ENCODE assay signal across 23 mouse cellular contexts in genomic region chr19:41665941-41666340, GRCm38 (mm10).
A peak's percentile ranks its signal among the peaks of the same experiment; 100 is the strongest.
DNase-seq lines count a peak whose midpoint lies in the region; ATAC-seq and TF ChIP-seq lines count a peak whose summit lies in the region.
"Had no signal": no experiment of that assay in that cellular context is flagged by ENCODE, and none has a peak within 500 bp of the region (broad histone marks: within the 10 kb centered on the region; RNA-seq: fewer than 3 reads in every experiment).

No protein-coding gene starts in this region.

- no peak for TF ChIP-seq CTCF in layer of hippocampus, adult 2 months (conservative IDR thresholded peaks at IDR 0.05)

- peak overlapping the region; percentile 8 for H3K27ac ChIP-seq in layer of hippocampus, adult 2 months
- no peak overlapping the region for H3K27ac ChIP-seq in intestine, embryonic 16.5 days (ENCODE audit: low read length)
- H3K27ac ChIP-seq: embryonic facial prominence, embryonic 12.5 days; forebrain, embryonic 15.5 days; heart, adult 2 months; heart, embryonic 15.5 days; hindbrain, embryonic 14.5 days; intestine, embryonic 15.5 days had no signal

- no peak overlapping the region for H3K4me3 ChIP-seq in layer of hippocampus, adult 2 months
- H3K4me3 ChIP-seq in intestine, embryonic 16.5 days (ENCODE audit: low read length): no peak overlapping the region
- H3K4me3 ChIP-seq: embryonic facial prominence, embryonic 12.5 days; forebrain, embryonic 15.5 days; heart, adult 2 months; heart, embryonic 15.5 days; intestine, embryonic 15.5 days had no signal

- ATAC-seq in intestine, embryonic 16.5 days: no peak
- ATAC-seq: CD4-positive, CD25-positive, alpha-beta regulatory T cell, adult 4 months; forebrain, embryonic 15.5 days; intestine, embryonic 15.5 days; Patski had no signal

- no peak for DNase-seq in layer of hippocampus, adult 2 months (ENCODE audit: low spot score in 2 of 2)
- DNase-seq in layer of hippocampus, postnatal 14 days (ENCODE audit: low spot score in 2 of 2): no peak
- DNase-seq in MN1 (ENCODE audit: low spot score): peak; percentile 21
- DNase-seq in adrenal gland, postnatal 10 days: peak; percentile 50
- no peak for DNase-seq in ovary, postnatal 36 days (ENCODE audit: low spot score)
- DNase-seq in gastrocnemius, postnatal 10 days: no peak
- DNase-seq: B cell, adult 2 months; cerebellum, adult 11-12 months; cerebellum, adult 9-10 months; cerebellum, postnatal 25 days; gastrocnemius, postnatal 14 days; heart, adult 2 months; heart, postnatal 14 days; kidney, adult 8-10 months had no signal

- no peaks in the 10 kb centered on the region for H3K27me3 ChIP-seq in intestine, embryonic 16.5 days (replicated peaks; ENCODE audit: control insufficient read depth, insufficient read depth, low read length)

- WGBS in intestine, embryonic 16.5 days: 49% methylated on average over 4 of the region's 4 CpGs

- no peaks in the 10 kb centered on the region for H3K9me3 ChIP-seq in intestine, embryonic 16.5 days (ENCODE audit: control insufficient read depth, low read length)
- H3K9me3 ChIP-seq: embryonic facial prominence, embryonic 12.5 days; forebrain, embryonic 15.5 days; heart, embryonic 15.5 days; intestine, embryonic 15.5 days had no signal

- H3K4me1 ChIP-seq in intestine, embryonic 16.5 days (ENCODE audit: control insufficient read depth, insufficient read depth, low read length): no peaks in the 10 kb centered on the region
- H3K4me1 ChIP-seq: heart, embryonic 15.5 days; intestine, embryonic 15.5 days had no signal

- no peaks in the 10 kb centered on the region for H3K36me3 ChIP-seq in intestine, embryonic 16.5 days (ENCODE audit: control insufficient read depth, insufficient read depth, low read length)
- H3K36me3 ChIP-seq: embryonic facial prominence, embryonic 12.5 days; forebrain, embryonic 15.5 days; heart, embryonic 15.5 days; intestine, embryonic 15.5 days had no signal

- no peak overlapping the region for H3K9ac ChIP-seq in intestine, embryonic 16.5 days (ENCODE audit: low read depth, low read length)
- H3K9ac ChIP-seq: embryonic facial prominence, embryonic 12.5 days; forebrain, embryonic 15.5 days; heart, embryonic 15.5 days; hindbrain, embryonic 14.5 days; intestine, embryonic 15.5 days had no signal

- H3K4me2 ChIP-seq in intestine, embryonic 16.5 days (ENCODE audit: low read depth, low read length): no peak overlapping the region
- H3K4me2 ChIP-seq: embryonic facial prominence, embryonic 12.5 days; forebrain, embryonic 15.5 days; heart, embryonic 11.5 days; heart, embryonic 15.5 days; hindbrain, embryonic 14.5 days; intestine, embryonic 15.5 days had no signal

Comparison
In these comparisons a context has a peak if more than half of its experiments do, and no peak if none do; other contexts are left out.
1. DNase-seq: peak in MN1 (single experiment) and adrenal gland, postnatal 10 days (single experiment); none in layer of hippocampus, adult 2 months (0 of 2), layer of hippocampus, postnatal 14 days (0 of 2), ovary, postnatal 36 days (single experiment) and gastrocnemius, postnatal 10 days (single experiment).